Mouse (Mus musculus) heart, embryonic 14.5 days (tissue): ENCODE results near the gene Zfp119a. TPM values are rescaled to one million over a fixed set of nuclear protein-coding genes. Genes with fewer than 3 reads are reported as not detected.
A peak's percentile ranks its signal among the peaks of the same experiment; 100 is the strongest.
"Not testable (repeated sequence)": the region's sequence is repeated elsewhere in the genome, so short reads cannot be mapped to it uniquely, and the experiment has no call there.

Experiments
- ATAC-seq: fragments of 200-750 bp; cut with Nextera tagmentation; 2 replicates; pipeline ENCODE4 v1.8.0; 2017; ENCODE audit warnings: low read depth, moderate TSS enrichment; ENCODE audit not compliant: insufficient number of reproducible peaks, insufficient read depth, low FRiP score
- H3K27ac ChIP-seq, 2 experiments: fragments of 200-500 bp in 1 of 2; fragments of 300-500 bp in 1 of 2; sonication (generic) in 1 of 2; replicated peaks in 1 of 2; 2 replicates each; pipeline ENCODE4 v1.5.1; 2012 to 2014; ENCODE audit warnings: low read depth in 2 of 2, low read length in 2 of 2, control low read depth in 1 of 2, mild to moderate bottlenecking in 1 of 2, mixed read lengths in 1 of 2; ENCODE audit not compliant: control insufficient read depth in 1 of 2, insufficient read depth in 1 of 2
- H3K27me3 ChIP-seq: fragments of 300-500 bp; sonication (generic); 2 replicates; pipeline ENCODE4 v1.6.1; 2014; ENCODE audit warnings: mild to moderate bottlenecking, low read length, control low read depth; ENCODE audit not compliant: control insufficient read depth, insufficient read depth
- H3K36me3 ChIP-seq: fragments of 300-500 bp; sonication (generic); 2 replicates; pipeline ENCODE4 v1.6.1; 2014; ENCODE audit warnings: mild to moderate bottlenecking, control low read depth, low read length, mixed read lengths; ENCODE audit not compliant: control insufficient read depth, insufficient read depth
- H3K4me1 ChIP-seq, 2 experiments: fragments of 200-500 bp in 1 of 2; fragments of 300-500 bp in 1 of 2; sonication (generic) in 1 of 2; 2 replicates each; pipeline ENCODE4 v1.6.1; 2012 to 2014; ENCODE audit warnings: low read length in 2 of 2, control low read depth in 1 of 2, mixed read lengths in 1 of 2; ENCODE audit not compliant: control insufficient read depth in 2 of 2, insufficient read depth in 2 of 2
- H3K4me2 ChIP-seq: fragments of 300-500 bp; sonication (generic); 2 replicates; pipeline ENCODE4 v1.6.1; 2014; ENCODE audit warnings: mild to moderate bottlenecking, low read length
- H3K4me3 ChIP-seq, 2 experiments: fragments of 200-500 bp in 1 of 2; fragments of 300-500 bp in 1 of 2; sonication (generic) in 1 of 2; 2 replicates each; pipeline ENCODE4 v1.5.1; 2012 to 2014; ENCODE audit warnings: low read length in 2 of 2, mild to moderate bottlenecking in 2 of 2, control low read depth in 1 of 2, low read depth in 1 of 2, moderate library complexity in 1 of 2; ENCODE audit not compliant: control insufficient read depth in 1 of 2, insufficient read depth in 1 of 2
- H3K9ac ChIP-seq: fragments of 300-500 bp; sonication (generic); 2 replicates; pipeline ENCODE4 v1.6.1; 2014; ENCODE audit warnings: mild to moderate bottlenecking, low read length
- H3K9me3 ChIP-seq: fragments of 300-500 bp; sonication (generic); 2 replicates; pipeline ENCODE4 v1.6.1; 2016; ENCODE audit warnings: low read length, control low read depth; ENCODE audit not compliant: control insufficient read depth
- WGBS: fragments of 180-500 bp; shearing (Covaris S2); extraction: QIAGEN DNeasy Blood & Tissue Kit; methylation state at CpG from one replicate; pipeline ENCODE4 v1.1.7; 2014; 5-methylcytosine and 5-hydroxymethylcytosine counted together
- polyA plus RNA-seq: library from polyadenylated mRNA; unstranded; fragments of >200 nt; fragmentation: Nextera tagmentation; extraction: Ambion mirVana; gene quantifications from 2 replicates; pipeline ENCODE4 v1.2.1, GENCODE M21; 2014

Zfp119a gene
- polyA plus RNA-seq, 1 experiment from 2014 or later: 5.7 TPM

- WGBS: 50% methylated on average over 2 of the region's 2 CpGs
- H3K9me3 ChIP-seq: no peaks in the 10 kb centered on the region
Measured at GRCm38 (mm10) chr17:55883631-55884030, 4.9 kb upstream of the Zfp119a start.

GRCm38 (mm10) chr17:55878282-55878635 lies 471 bp downstream of the Zfp119a start:
- Histone ChIP-seq H3K4me1 (0 out of 4 replicates have a peak, but pooled peaks cover 0 to 11% of the 10 kb centered on the region in 2 experiments), H3K4me3 (peak overlapping the region; percentile 46 to 87), H3K4me2 (peak overlapping the region; percentile 73), H3K9ac (peak overlapping the region; percentile 75), H3K27ac (peak overlapping the region; percentile 54 to 66)
- not testable (repeated sequence) for H3K9me3 ChIP-seq, H3K36me3 ChIP-seq, H3K27me3 ChIP-seq, ATAC-seq
- WGBS: 0% methylated on average over 6 of the region's 8 CpGs

More at GRCm38 (mm10) chr17:55883631-55884030, 4.9 kb upstream of the Zfp119a start:
- Histone ChIP-seq H3K9ac (no peak overlapping the region), H3K27ac (no peak overlapping the region), H3K36me3 (no peaks in the 10 kb centered on the region), H3K4me3 (no peak overlapping the region), H3K4me1 (no peaks in the 10 kb centered on the region), H3K4me2 (no peak overlapping the region), H3K27me3 (no peaks in the 10 kb centered on the region; the same call in 1 of the 2 replicates)
- no peak for ATAC-seq

DNA sequence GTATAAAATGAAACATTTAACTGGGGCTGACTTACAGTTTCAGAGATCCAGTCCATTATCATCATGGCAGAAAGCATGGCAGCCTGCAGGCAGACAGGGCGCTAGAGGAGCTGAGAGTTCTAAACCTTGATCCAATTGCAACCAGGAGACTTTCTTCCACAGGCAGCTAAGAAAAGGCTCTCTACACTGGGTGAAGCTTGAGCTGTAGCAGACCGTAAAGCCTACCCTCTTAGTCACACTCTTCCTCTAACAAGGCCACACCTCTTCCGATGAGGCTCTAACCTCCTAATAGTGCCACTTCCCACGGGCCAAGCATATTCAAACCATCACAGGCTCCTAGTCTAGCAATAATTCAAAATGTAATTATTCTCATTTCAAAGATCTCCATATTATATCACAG lies 1.5 kb downstream of the Zfp119a start:
- H3K4me1 ChIP-seq: 0 out of 4 replicates have a peak, but pooled peaks cover 0 to 11% of the 10 kb centered on the region in 2 experiments
- no peak overlapping the region for H3K9ac ChIP-seq
- H3K36me3 ChIP-seq: no peaks in the 10 kb centered on the region
- no peaks in the 10 kb centered on the region for H3K27me3 ChIP-seq
- no peak overlapping the region for H3K4me3 ChIP-seq
- no peak for ATAC-seq
- WGBS: 90% methylated on average over 4 of the region's 4 CpGs
- no peaks in the 10 kb centered on the region for H3K9me3 ChIP-seq
- H3K27ac ChIP-seq: no peak overlapping the region
- peak overlapping the region; percentile 73; the same call in 1 of the 2 replicates for H3K4me2 ChIP-seq

- ATAC-seq: no peak
- H3K27me3 ChIP-seq: no peaks in the 10 kb centered on the region
- no peaks in the 10 kb centered on the region for H3K36me3 ChIP-seq
- no peak overlapping the region for H3K4me2 ChIP-seq
- H3K27ac ChIP-seq: no peak overlapping the region
- no peak overlapping the region for H3K4me3 ChIP-seq
- no peaks in the 10 kb centered on the region for H3K9me3 ChIP-seq
- no peak overlapping the region for H3K9ac ChIP-seq
- no peaks in the 10 kb centered on the region for H3K4me1 ChIP-seq
- WGBS: 81% methylated on average over 4 of the region's 4 CpGs
Measured at GRCm38 (mm10) chr17:55843067-55843466, 35.7 kb downstream of the Zfp119a start.

DNA sequence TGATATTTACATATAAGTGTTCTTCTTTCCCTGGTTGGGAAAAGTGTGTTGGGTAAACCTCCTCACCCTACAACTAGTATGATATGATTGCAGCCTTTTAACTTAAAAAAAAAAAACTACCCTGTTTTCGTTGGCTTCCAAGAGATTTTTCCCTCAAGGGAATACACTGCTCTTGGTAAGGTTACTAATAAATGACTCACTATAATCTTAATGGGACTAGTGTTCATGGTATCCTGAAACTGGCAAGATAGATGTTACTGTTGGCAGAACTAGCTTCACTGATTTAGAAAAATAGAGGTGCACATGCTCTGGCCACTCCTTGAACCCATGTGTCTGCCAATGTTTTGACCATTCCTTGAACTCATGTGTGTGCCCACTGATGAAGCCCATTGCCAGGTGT lies 57.2 kb downstream of the Zfp119a start:
- Histone ChIP-seq H3K36me3 (no peaks in the 10 kb centered on the region), H3K27me3 (no peaks in the 10 kb centered on the region), H3K4me2 (no peak overlapping the region), H3K9me3 (no peaks in the 10 kb centered on the region), H3K4me1 (no peaks in the 10 kb centered on the region), H3K27ac (no peak overlapping the region), H3K4me3 (no peak overlapping the region), H3K9ac (no peak overlapping the region)
- 62% methylated on average over 1 of the region's 1 CpGs for WGBS
- ATAC-seq: no peak

DNA sequence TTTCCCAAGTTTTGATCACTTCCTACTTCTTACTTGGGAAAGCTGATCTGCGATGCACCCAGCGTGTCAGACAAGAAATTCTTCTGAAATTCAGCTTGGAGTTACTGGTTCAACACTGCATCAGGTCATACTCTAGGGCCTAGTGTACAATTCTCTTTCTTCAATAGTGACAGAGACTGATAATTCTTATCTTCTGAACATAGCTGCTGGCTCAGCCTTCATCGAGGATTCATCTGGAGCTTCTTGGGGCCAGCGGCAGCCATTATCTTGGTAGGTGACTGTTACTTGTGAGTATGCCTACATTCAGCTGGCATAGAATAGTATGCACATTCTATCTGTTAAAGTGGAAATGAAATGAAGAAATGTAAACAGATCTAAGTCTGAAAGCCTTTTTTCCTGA lies 61.9 kb downstream of the Zfp119a start:
- no peaks in the 10 kb centered on the region for H3K9me3 ChIP-seq
- H3K4me3 ChIP-seq: no peak overlapping the region
- H3K36me3 ChIP-seq: no peaks in the 10 kb centered on the region
- WGBS: 82% methylated on average over 4 of the region's 4 CpGs
- H3K27ac ChIP-seq: no peak overlapping the region
- H3K9ac ChIP-seq: no peak overlapping the region
- H3K27me3 ChIP-seq: no peaks in the 10 kb centered on the region
- no peaks in the 10 kb centered on the region for H3K4me1 ChIP-seq
- no peak for ATAC-seq
- H3K4me2 ChIP-seq: no peak overlapping the region

Other genes with a start within 250 kb of the Zfp119a start
- gene Pot1b, start 166.3 kb downstream of the Zfp119a start, polyA plus RNA-seq: 3.5 and 5.3 TPM in 2 replicates
- 0.42 and 0.80 TPM in 2 replicates for gene Adgre4, start 128.9 kb downstream of the Zfp119a start, polyA plus RNA-seq
- 8.1 and 9.4 TPM in 2 replicates for gene Zfp959, start 13.2 kb upstream of the Zfp119a start, polyA plus RNA-seq
- 4.5 and 5.1 TPM in 2 replicates for gene Zfp119b, start 70.6 kb upstream of the Zfp119a start, polyA plus RNA-seq
- gene Ebi3, start 73.7 kb upstream of the Zfp119a start, polyA plus RNA-seq: 1.0 and 1.3 TPM in 2 replicates
- gene Yju2, start 80.2 kb upstream of the Zfp119a start, polyA plus RNA-seq: 8.9 and 13.5 TPM in 2 replicates
- 7.1 and 7.3 TPM in 2 replicates for gene Shd, start 91.5 kb upstream of the Zfp119a start, polyA plus RNA-seq
- gene Fsd1, start 107.6 kb upstream of the Zfp119a start, polyA plus RNA-seq: 1.6 and 1.8 TPM in 2 replicates
- gene Stap2, start 126.7 kb upstream of the Zfp119a start, polyA plus RNA-seq: 15.9 and 16.6 TPM in 2 replicates
- 73.9 and 84.4 TPM in 2 replicates for gene Mpnd, start 126.8 kb upstream of the Zfp119a start, polyA plus RNA-seq
- 63.6 and 70.5 TPM in 2 replicates for gene Sh3gl1, start 157.7 kb upstream of the Zfp119a start, polyA plus RNA-seq
- 9.0 and 9.2 TPM in 2 replicates for gene Chaf1a, start 161.5 kb upstream of the Zfp119a start, polyA plus RNA-seq
- gene Ubxn6, start 196.1 kb upstream of the Zfp119a start, polyA plus RNA-seq: 41.3 and 42.5 TPM in 2 replicates
- 56.5 and 57.5 TPM in 2 replicates for gene Hdgfl2, start 200.7 kb upstream of the Zfp119a start, polyA plus RNA-seq
- 0.15 and 0.19 TPM in 2 replicates for gene Plin4, start 230.9 kb upstream of the Zfp119a start, polyA plus RNA-seq
- 0.88 and 1.1 TPM in 2 replicates for gene Plin5, start 238.7 kb upstream of the Zfp119a start, polyA plus RNA-seq
- gene Lrg1, start 243.1 kb upstream of the Zfp119a start, polyA plus RNA-seq: 0.32 and 0.42 TPM in 2 replicates